Mouse (Mus musculus) thymus, postnatal 10 days (tissue): ENCODE results near the gene Olfr1508.
A peak's percentile ranks its signal among the peaks of the same experiment; 100 is the strongest.
"Not testable (repeated sequence)": the region's sequence is repeated elsewhere in the genome, so short reads cannot be mapped to it uniquely, and the experiment has no call there.

Source experiments
- DNase-seq, 2 experiments: peaks; one replicate each; pipeline ENCODE4 v3.0.0; 2021; ENCODE audit warnings: low spot score in 2 of 2

The Olfr1508 gene

DNA sequence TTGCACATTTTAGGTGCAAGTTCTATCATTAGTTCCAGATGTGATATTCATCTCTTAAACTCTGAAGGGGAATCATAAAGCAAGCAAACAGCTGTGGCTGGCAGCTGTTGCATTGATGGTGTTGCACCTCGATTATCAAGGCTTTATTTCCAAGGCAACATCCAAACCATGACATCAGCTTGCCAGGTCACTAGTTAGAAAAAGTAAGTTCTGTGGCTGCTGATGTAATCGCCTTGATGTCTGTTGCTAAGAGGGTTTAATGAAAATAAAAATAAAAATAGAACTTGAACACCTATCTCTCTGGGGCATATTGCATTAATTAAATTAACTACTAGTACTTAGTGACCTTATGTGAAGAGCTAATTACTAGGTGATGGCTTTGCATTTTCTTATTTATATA is at the start of gene Olfr1508:
Gene Olfr1508 (minus strand): TSS at position 101 of the 400 bp plus-strand sequence.
- no peak for DNase-seq

DNA sequence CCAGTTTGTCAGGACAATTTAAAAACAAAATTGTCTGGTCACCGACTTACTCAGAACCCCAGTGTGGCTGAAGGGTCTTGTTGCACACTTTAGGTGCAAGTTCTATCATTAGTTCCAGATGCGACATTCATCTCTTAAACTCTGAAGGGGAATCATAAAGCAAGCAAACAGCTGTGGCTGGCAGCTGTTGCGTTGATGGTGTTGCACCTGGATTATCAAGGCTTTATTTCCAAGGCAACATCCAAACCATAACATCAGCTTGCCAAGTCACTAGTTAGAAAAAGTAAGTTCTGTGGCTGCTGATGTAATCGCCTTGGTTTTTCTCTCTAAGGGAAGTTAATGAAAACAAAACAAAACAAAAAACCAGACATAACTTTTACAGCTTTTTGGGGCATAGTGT is 28.2 kb upstream of the Olfr1508 start, which contains the start of gene Olfr1507:
Gene Olfr1507 (minus strand): TSS at position 234 of the 400 bp plus-strand sequence.
- DNase-seq = no peak

DNA sequence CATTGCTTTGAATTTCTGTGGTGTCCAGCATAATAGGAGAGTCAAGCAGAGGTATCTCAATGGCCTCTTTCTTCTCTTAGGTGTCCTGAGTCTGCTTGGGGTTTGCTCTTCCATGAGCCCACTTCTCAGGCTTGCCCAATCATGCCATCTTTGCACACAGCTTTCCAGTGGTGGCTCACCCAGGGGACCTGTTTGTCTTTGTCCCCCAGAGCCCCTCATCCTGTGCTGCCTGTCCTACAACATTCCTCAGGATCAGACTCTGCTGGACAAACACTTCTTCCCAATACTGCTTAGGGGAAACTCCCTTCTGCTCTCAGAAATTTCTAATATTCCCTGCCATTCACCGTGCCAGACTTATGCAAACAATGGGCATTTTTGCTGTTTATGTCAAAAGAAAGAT is 1.6 kb downstream of the Olfr1508 start:
- no peak for DNase-seq

- no peak for DNase-seq
Observed at GRCm38 (mm10) chr14:52461928-52462327, 5.4 kb downstream of the Olfr1508 start.

GRCm38 (mm10) chr14:52451138-52451537 is 16.2 kb downstream of the Olfr1508 start:
- peak; percentile 11 to 26 for DNase-seq

DNA sequence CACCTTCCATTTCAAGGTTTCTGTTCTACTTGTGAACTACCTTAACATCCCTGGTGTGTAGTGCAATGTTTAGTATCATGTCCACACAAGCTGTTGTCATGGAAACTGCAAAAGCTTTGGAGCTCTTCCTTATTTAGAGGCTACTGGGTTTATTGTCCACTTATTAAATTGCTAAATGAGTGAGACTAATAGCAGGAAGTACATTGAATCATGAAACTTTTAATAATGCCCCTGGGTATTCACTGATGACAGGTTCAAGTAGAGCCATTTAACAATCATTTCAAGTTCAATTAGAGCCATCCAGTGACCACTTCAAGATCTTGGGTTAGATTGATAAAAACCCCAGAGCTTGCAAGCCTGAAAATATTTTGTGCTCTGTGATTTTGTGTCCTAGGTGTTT is 24.6 kb downstream of the Olfr1508 start, which contains the start of gene Olfr1509:
Gene Olfr1509 (plus strand): TSS at position 301 of the 400 bp plus-strand sequence.
- DNase-seq = no peak

DNA sequence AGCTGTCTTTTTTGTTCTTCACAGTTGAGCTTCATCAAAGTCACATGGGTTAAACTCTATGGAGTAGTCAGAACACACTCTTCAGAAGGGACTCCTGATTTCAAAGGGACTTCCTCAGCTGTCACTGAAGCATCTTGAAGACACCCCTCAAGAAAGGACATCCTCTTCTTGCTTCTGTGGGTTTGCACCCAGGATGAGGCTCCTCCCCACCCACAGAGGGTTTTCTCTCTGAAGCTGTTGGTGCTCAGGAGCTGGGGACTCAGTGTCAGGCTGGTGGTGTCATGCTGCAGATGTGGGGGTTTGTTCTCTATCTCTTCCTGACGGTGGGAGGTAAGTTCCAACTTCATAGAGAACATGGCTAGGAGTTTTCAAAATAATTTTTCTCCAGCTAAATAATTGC is 39.6 kb downstream of the Olfr1508 start:
- peak; percentile 73 to 84 for DNase-seq

DNA sequence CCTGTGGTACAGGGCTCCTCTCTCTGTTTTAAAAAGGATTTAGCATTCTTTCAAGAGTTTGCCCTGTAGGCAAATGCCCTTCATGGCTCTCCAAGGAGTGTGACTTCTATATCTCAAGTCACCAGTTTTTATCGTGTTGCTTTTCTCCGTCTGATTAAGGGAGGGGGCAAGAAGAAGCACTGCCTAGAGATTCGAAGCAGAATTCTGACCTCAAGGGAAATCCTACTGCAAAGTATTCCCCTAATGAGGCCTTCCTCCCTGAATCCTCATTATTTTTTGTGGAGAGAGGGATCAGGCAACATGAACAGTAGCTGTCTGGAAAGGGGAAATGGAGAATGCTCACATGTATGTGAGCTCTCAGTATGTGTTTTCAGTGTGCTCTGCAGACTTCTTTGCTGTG is 53.0 kb downstream of the Olfr1508 start, which contains the start of gene Olfr1510:
Gene Olfr1510 (minus strand): TSS at position 101 of the 400 bp plus-strand sequence.
- no peak for DNase-seq

DNA sequence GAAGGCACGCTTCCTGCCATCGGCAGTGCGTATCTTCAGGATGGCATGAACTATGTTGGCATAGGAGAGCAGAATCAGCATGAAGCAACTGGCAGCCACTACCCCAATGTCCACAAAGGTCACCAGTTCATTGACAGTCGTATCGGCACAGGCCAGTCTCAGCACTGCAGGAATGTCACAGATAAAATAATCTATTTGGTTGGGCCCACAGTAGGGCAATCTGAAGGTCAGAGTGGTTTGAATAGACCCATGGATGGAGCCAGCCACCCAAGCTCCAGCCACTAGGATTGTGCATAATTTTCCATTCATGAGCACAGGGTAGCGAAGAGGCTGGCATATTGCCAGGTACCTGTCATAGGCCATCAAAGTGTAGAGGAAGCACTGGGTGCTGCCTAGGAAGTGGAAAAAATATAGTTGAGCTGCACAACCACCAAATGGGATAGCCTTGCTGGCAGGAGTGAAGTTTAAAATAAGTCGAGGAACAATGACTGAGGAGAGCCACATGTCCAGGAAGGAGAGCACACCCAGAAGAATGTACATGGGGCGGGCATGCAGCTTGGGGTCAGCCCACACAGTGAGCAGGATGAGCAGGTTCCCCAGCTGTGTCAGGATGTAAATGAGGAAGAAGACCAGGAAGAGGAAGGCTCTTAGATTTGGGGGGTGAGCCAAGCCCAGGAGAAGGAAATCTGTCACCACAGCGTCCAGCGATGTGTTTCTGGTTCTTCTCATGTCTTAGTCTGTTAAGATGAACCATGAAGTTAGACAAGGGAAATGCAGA is 57.0 kb downstream of the Olfr1508 start:
- DNase-seq = not testable (repeated sequence)
